Mouse (Mus musculus): Measurements from ENCODE around the gene Unc50. TPM values are rescaled to one million over a fixed set of nuclear protein-coding genes. Genes with fewer than 3 reads are reported as not detected.

Unc50 gene
- polyA plus RNA-seq, 1 experiment = 67.5 TPM

DNA sequence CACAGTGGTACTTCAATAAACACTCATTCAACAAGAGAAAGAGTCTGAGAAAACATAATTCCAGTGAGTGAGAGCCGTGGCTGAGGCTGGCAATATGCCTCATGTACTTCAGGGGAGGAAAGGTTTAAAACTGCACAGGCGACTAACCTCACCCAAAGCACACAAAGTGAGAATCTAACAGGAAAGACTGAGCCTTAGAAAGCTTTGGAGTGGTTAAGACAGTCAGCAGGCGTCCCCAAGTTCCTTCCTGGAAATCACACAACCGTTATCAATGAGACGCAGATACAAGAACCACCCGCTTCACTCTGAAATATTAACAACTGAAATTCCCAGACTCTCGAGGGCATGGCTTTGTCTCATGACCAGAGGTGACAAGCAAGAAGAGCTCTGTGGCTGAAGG is 48.5 kb downstream of the Unc50 start:
- Histone ChIP-seq H3K4me1 (ENCODE audit: control insufficient read depth, insufficient read depth, low read length) (0 out of 2 replicates have a peak, but pooled peaks cover 2% of the 10 kb centered on the region), H3K27me3 (ENCODE audit: control insufficient read depth, insufficient read depth, low read length) (no peaks in the 10 kb centered on the region), H3K4me3 (ENCODE audit: control insufficient read depth, low read depth, low read length) (no peak overlapping the region), H3K36me3 (ENCODE audit: control insufficient read depth, insufficient read depth, low read length) (no peaks in the 10 kb centered on the region), H3K27ac (ENCODE audit: control insufficient read depth, insufficient read depth, low read depth, low read length) (no peak overlapping the region)
- TF ChIP-seq CTCF (IDR thresholded peaks at IDR 0.05; ENCODE audit: control insufficient read depth, insufficient read depth, insufficient replicate concordance, low read depth, low read length) = no peak
- TF ChIP-seq POLR2A (IDR thresholded peaks at IDR 0.05; ENCODE audit: control insufficient read depth, low read depth, low read length) = no peak

DNA sequence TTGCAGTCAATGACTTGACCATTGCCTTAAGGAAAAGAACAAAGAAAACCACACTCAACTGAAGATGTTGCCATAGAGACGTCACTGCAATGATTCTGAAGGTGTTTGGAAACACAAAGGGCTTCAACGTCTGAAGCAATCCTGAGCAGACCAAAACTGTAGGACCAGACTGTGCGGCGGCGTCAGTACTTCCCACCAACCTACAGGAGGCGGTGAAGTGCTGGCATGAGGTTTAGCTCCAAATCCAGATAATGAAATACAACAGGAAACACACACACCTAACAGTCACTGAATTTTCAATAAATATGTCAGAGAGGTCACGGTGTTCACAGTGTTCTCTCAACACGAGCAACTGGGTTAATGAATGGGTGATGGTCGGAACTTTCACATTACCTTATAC is 49.1 kb downstream of the Unc50 start:
- no peaks in the 10 kb centered on the region for H3K27me3 ChIP-seq (ENCODE audit: control insufficient read depth, insufficient read depth, low read length)
- H3K27ac ChIP-seq (ENCODE audit: control insufficient read depth, insufficient read depth, low read depth, low read length) = no peak overlapping the region
- 0 out of 2 replicates have a peak, but pooled peaks cover 2% of the 10 kb centered on the region for H3K4me1 ChIP-seq (ENCODE audit: control insufficient read depth, insufficient read depth, low read length)
- H3K36me3 ChIP-seq (ENCODE audit: control insufficient read depth, insufficient read depth, low read length) = no peaks in the 10 kb centered on the region
- H3K4me3 ChIP-seq (ENCODE audit: control insufficient read depth, low read depth, low read length) = no peak overlapping the region
- no peak for TF ChIP-seq POLR2A (IDR thresholded peaks at IDR 0.05; ENCODE audit: control insufficient read depth, low read depth, low read length)
- TF ChIP-seq CTCF (IDR thresholded peaks at IDR 0.05; ENCODE audit: control insufficient read depth, insufficient read depth, insufficient replicate concordance, low read depth, low read length) = no peak

DNA sequence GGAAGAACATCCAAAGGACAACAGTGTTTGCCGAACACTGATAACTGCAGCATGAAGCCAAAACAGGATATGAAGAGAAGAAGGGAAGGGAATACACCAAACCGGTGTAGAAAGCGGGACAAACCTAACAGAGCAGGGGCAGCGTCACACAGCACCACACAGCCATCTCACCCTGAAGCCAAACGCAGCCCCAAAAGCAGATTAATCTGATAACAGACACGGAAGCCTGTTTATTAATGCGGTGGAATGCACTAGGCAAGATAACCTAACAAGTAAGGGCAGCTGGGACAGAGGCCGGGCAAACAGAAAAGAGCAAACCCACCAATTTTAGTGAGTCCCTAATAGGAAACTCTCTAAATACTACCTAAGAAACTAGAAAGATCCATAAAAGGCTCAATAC is 49.8 kb downstream of the Unc50 start:
- Histone ChIP-seq H3K27me3 (ENCODE audit: control insufficient read depth, insufficient read depth, low read length) (no peaks in the 10 kb centered on the region), H3K4me1 (ENCODE audit: control insufficient read depth, insufficient read depth, low read length) (0 out of 2 replicates have a peak, but pooled peaks cover 2% of the 10 kb centered on the region), H3K27ac (ENCODE audit: control insufficient read depth, insufficient read depth, low read depth, low read length) (no peak overlapping the region), H3K4me3 (ENCODE audit: control insufficient read depth, low read depth, low read length) (no peak overlapping the region), H3K36me3 (ENCODE audit: control insufficient read depth, insufficient read depth, low read length) (no peaks in the 10 kb centered on the region)
- TF ChIP-seq POLR2A (IDR thresholded peaks at IDR 0.05; ENCODE audit: control insufficient read depth, low read depth, low read length) (no peak), CTCF (IDR thresholded peaks at IDR 0.05; ENCODE audit: control insufficient read depth, insufficient read depth, insufficient replicate concordance, low read depth, low read length) (no peak)

DNA sequence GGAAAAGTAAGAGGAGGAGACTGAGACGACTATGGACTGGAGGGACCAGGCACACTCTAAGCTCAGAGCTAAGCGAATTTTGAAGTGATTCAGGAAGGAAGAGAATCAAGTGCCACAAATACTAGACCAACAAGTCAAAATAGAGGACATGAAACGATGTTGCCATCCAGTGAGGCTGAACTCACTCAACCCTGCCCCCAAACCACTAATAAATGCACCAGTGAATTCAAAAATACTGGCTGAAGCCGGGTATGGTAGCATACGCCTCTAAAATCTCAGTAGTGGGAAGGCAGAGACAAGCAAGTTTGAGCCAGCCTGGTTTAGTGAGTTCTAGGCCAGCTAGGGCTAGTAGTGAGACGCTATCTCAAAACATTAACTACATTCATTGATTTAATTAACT is 50.8 kb downstream of the Unc50 start:
- TF ChIP-seq CTCF (IDR thresholded peaks at IDR 0.05; ENCODE audit: control insufficient read depth, insufficient read depth, insufficient replicate concordance, low read depth, low read length) = no peak
- TF ChIP-seq POLR2A (IDR thresholded peaks at IDR 0.05; ENCODE audit: control insufficient read depth, low read depth, low read length) = no peak
- H3K36me3 ChIP-seq (ENCODE audit: control insufficient read depth, insufficient read depth, low read length) = no peaks in the 10 kb centered on the region
- H3K27me3 ChIP-seq (ENCODE audit: control insufficient read depth, insufficient read depth, low read length) = no peaks in the 10 kb centered on the region
- H3K27ac ChIP-seq (ENCODE audit: control insufficient read depth, insufficient read depth, low read depth, low read length) = no peak overlapping the region
- H3K4me1 ChIP-seq (ENCODE audit: control insufficient read depth, insufficient read depth, low read length) = 0 out of 2 replicates have a peak, but pooled peaks cover 2% of the 10 kb centered on the region
- H3K4me3 ChIP-seq (ENCODE audit: control insufficient read depth, low read depth, low read length) = no peak overlapping the region

DNA sequence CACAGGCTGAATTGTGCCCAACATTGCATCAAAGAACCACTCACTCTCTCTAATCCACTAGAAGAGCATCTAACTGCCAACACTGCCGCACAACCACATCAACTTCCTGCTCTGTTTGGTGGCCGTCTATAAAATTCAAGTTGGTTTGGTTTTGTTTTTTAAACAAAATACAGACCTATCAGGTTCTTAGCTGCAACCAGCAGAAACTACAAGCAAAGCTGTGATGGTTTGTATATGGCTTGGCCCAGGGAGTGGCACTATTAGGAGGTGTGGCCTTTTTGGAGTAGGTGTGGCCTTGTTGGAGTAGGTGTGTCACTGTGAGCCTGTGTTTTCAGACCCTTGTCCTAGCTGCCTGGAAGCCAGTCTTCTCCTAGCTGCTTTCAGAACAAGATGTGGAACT is 51.4 kb downstream of the Unc50 start:
- no peak for TF ChIP-seq CTCF (IDR thresholded peaks at IDR 0.05; ENCODE audit: control insufficient read depth, insufficient read depth, insufficient replicate concordance, low read depth, low read length)
- TF ChIP-seq POLR2A (IDR thresholded peaks at IDR 0.05; ENCODE audit: control insufficient read depth, low read depth, low read length) = no peak
- no peaks in the 10 kb centered on the region for H3K27me3 ChIP-seq (ENCODE audit: control insufficient read depth, insufficient read depth, low read length)
- H3K4me3 ChIP-seq (ENCODE audit: control insufficient read depth, low read depth, low read length) = no peak overlapping the region
- H3K4me1 ChIP-seq (ENCODE audit: control insufficient read depth, insufficient read depth, low read length) = 0 out of 2 replicates have a peak, but pooled peaks cover 2% of the 10 kb centered on the region
- H3K36me3 ChIP-seq (ENCODE audit: control insufficient read depth, insufficient read depth, low read length) = no peaks in the 10 kb centered on the region
- no peak overlapping the region for H3K27ac ChIP-seq (ENCODE audit: control insufficient read depth, insufficient read depth, low read depth, low read length)

DNA sequence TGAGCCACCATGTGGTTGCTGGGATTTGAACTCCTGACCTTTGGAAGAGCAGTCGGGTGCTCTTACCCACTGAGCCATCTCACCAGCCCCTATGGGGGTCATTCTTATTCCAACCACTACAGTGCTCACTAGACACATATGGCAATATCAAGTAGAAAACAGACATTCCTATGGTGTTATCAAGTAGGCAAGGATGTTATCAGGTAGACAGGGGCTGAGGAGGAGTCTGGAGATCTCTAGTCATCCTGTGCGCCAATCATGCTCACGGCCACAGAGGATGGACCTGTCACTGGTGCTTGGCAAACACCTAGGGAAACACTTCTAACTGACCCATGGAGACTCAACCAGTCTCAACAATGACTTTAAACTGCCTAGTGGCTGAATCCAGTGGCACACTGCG is 54.7 kb downstream of the Unc50 start:
- Histone ChIP-seq H3K4me3 (ENCODE audit: control insufficient read depth, low read depth, low read length) (no peak overlapping the region), H3K27ac (ENCODE audit: control insufficient read depth, insufficient read depth, low read depth, low read length) (no peak overlapping the region), H3K36me3 (ENCODE audit: control insufficient read depth, insufficient read depth, low read length) (no peaks in the 10 kb centered on the region), H3K27me3 (ENCODE audit: control insufficient read depth, insufficient read depth, low read length) (no peaks in the 10 kb centered on the region), H3K4me1 (ENCODE audit: control insufficient read depth, insufficient read depth, low read length) (no peaks in the 10 kb centered on the region; the same call in 1 of the 2 replicates)
- TF ChIP-seq POLR2A (IDR thresholded peaks at IDR 0.05; ENCODE audit: control insufficient read depth, low read depth, low read length) (no peak), CTCF (IDR thresholded peaks at IDR 0.05; ENCODE audit: control insufficient read depth, insufficient read depth, insufficient replicate concordance, low read depth, low read length) (no peak)

DNA sequence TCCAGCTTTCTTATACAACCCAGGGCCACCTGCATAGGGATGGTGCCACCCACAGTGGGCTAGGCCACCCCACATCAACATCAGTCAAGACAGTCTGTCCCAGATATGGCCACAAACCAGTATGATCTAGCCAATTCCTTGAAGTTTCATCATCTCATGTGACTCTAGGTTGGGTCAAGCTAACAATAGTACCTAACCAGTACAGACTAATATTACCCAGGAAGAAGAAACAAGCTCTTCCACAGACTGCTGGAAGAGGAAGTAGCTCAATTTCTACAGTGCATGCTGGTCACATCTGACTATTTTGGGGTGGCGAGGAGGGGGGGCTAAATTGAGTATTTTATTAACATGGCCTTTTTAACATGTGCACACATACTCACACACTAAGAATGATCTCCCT is 56.5 kb downstream of the Unc50 start:
- no peak for TF ChIP-seq CTCF (IDR thresholded peaks at IDR 0.05; ENCODE audit: control insufficient read depth, insufficient read depth, insufficient replicate concordance, low read depth, low read length)
- no peak for TF ChIP-seq POLR2A (IDR thresholded peaks at IDR 0.05; ENCODE audit: control insufficient read depth, low read depth, low read length)
- Histone ChIP-seq H3K4me1 (ENCODE audit: control insufficient read depth, insufficient read depth, low read length) (no peaks in the 10 kb centered on the region; the same call in 1 of the 2 replicates), H3K4me3 (ENCODE audit: control insufficient read depth, low read depth, low read length) (peak overlapping the region; percentile 63)

DNA sequence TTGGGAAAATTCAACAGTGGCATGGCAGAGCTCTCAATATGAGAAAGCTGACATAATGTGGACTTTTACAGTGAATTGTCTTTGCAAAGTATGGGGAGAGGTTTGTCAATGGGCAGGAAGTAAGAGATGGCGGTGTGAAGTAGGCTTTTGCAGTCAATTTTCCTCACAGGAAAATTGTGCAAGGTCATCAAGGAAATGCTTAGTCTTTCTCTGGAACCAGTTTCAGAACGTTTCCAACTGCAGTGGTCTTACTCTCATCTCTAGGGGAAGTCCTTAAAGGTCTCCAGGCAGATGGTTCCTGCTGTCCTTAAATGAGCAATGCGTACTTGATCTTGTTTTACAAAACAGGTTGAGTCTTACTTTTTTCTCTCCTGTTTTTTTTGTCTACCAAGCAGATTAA is 57.1 kb downstream of the Unc50 start:
- Histone ChIP-seq H3K27me3 (ENCODE audit: control insufficient read depth, insufficient read depth, low read length) (no peaks in the 10 kb centered on the region), H3K27ac (ENCODE audit: control insufficient read depth, insufficient read depth, low read depth, low read length) (no peak overlapping the region), H3K4me1 (ENCODE audit: control insufficient read depth, insufficient read depth, low read length) (no peaks in the 10 kb centered on the region; the same call in 1 of the 2 replicates), H3K4me3 (ENCODE audit: control insufficient read depth, low read depth, low read length) (peak overlapping the region; percentile 22; the same call in 1 of the 2 replicates), H3K36me3 (ENCODE audit: control insufficient read depth, insufficient read depth, low read length) (no peaks in the 10 kb centered on the region)
- no peak for TF ChIP-seq CTCF (IDR thresholded peaks at IDR 0.05; ENCODE audit: control insufficient read depth, insufficient read depth, insufficient replicate concordance, low read depth, low read length)
- no peak for TF ChIP-seq POLR2A (IDR thresholded peaks at IDR 0.05; ENCODE audit: control insufficient read depth, low read depth, low read length)

More for the DNA sequence above, 56.5 kb downstream of the Unc50 start:
- Histone ChIP-seq H3K36me3 (ENCODE audit: control insufficient read depth, insufficient read depth, low read length) (no peaks in the 10 kb centered on the region), H3K27ac (ENCODE audit: control insufficient read depth, insufficient read depth, low read depth, low read length) (no peak overlapping the region), H3K27me3 (ENCODE audit: control insufficient read depth, insufficient read depth, low read length) (no peaks in the 10 kb centered on the region)
